Mouse (Mus musculus): Measurements from ENCODE around the gene Ggt7. TPM values are rescaled to one million over a fixed set of nuclear protein-coding genes. Genes with fewer than 3 reads are reported as not detected.

Gene Ggt7
- polyA plus RNA-seq, 1 experiment from 2014 or later = 10.9 TPM

Other genes with a start within 250 kb of the Ggt7 start
- gene Map1lc3a, start 241.9 kb downstream of the Ggt7 start, polyA plus RNA-seq (2016; fragmentation: Nextera tagmentation; extraction: Ambion mirVana) = 87.1 TPM in 2 replicates
- gene Pigu, start 160.8 kb downstream of the Ggt7 start, polyA plus RNA-seq (2016; fragmentation: Nextera tagmentation; extraction: Ambion mirVana) = 52.6 and 56.5 TPM in 2 replicates
- 28.9 and 33.7 TPM in 2 replicates for gene Trp53inp2, start 137.2 kb downstream of the Ggt7 start, polyA plus RNA-seq (2016; fragmentation: Nextera tagmentation; extraction: Ambion mirVana)
- 22.9 and 23.7 TPM in 2 replicates for gene Ncoa6, start 44.3 kb downstream of the Ggt7 start, polyA plus RNA-seq (2016; fragmentation: Nextera tagmentation; extraction: Ambion mirVana)
- 13.1 and 14.3 TPM in 2 replicates for gene Acss2, start 289 bp downstream of the Ggt7 start, polyA plus RNA-seq (2016; fragmentation: Nextera tagmentation; extraction: Ambion mirVana)
- 22.6 and 24.2 TPM in 2 replicates for gene Gss, start 74.6 kb upstream of the Ggt7 start, polyA plus RNA-seq (2016; fragmentation: Nextera tagmentation; extraction: Ambion mirVana)
- gene Myh7b, start 93.0 kb upstream of the Ggt7 start, polyA plus RNA-seq (2016; fragmentation: Nextera tagmentation; extraction: Ambion mirVana) = 0.67 and 0.73 TPM in 2 replicates
- gene Trpc4ap, start 174.1 kb upstream of the Ggt7 start, polyA plus RNA-seq (2016; fragmentation: Nextera tagmentation; extraction: Ambion mirVana) = 116 and 126 TPM in 2 replicates
- 30.5 and 30.9 TPM in 2 replicates for gene Edem2, start 211.2 kb upstream of the Ggt7 start, polyA plus RNA-seq (2016; fragmentation: Nextera tagmentation; extraction: Ambion mirVana)
- gene Gm17581, start 217.6 kb upstream of the Ggt7 start, polyA plus RNA-seq (2016; fragmentation: Nextera tagmentation; extraction: Ambion mirVana) = not detected in 2 replicates
- gene Procr, start 232.9 kb upstream of the Ggt7 start, polyA plus RNA-seq (2016; fragmentation: Nextera tagmentation; extraction: Ambion mirVana) = 1.1 TPM in 2 replicates